Mouse (Mus musculus) intestine, embryonic 15.5 days (tissue): ENCODE measurements around the gene Atg4c. TPM values are rescaled to one million over a fixed set of nuclear protein-coding genes. Genes with fewer than 3 reads are reported as not detected.
A peak's percentile ranks its signal among the peaks of the same experiment; 100 is the strongest.

Experiments used
- ATAC-seq: fragments of 200-750 bp; cut with Nextera tagmentation; 2 replicates; pipeline ENCODE4 v1.8.0; 2017; ENCODE audit warnings: moderate TSS enrichment, moderate library complexity
- H3K27ac ChIP-seq: fragments of 300-500 bp; sonication (generic); 2 replicates; pipeline ENCODE4 v1.5.1; 2015; ENCODE audit warnings: mild to moderate bottlenecking, inconsistent platforms
- H3K27me3 ChIP-seq: fragments of 300-500 bp; sonication (generic); replicated peaks from 2 replicates; pipeline ENCODE4 v1.6.1; 2015; ENCODE audit warnings: inconsistent platforms
- H3K36me3 ChIP-seq: fragments of 300-500 bp; sonication (generic); 2 replicates; pipeline ENCODE4 v1.6.1; 2015; ENCODE audit warnings: inconsistent platforms
- H3K4me1 ChIP-seq: fragments of 300-500 bp; sonication (generic); replicated peaks from 2 replicates; pipeline ENCODE4 v1.6.1; 2015; ENCODE audit warnings: inconsistent platforms
- H3K4me2 ChIP-seq: fragments of 300-500 bp; sonication (generic); replicated peaks from 2 replicates; pipeline ENCODE4 v1.6.1; 2015; ENCODE audit warnings: mild to moderate bottlenecking, inconsistent platforms
- H3K4me3 ChIP-seq: fragments of 300-500 bp; sonication (generic); replicated peaks from 2 replicates; pipeline ENCODE4 v1.5.1; 2015; ENCODE audit warnings: inconsistent platforms
- H3K9ac ChIP-seq: fragments of 300-500 bp; sonication (generic); 2 replicates; pipeline ENCODE4 v1.6.1; 2015; ENCODE audit warnings: inconsistent platforms
- H3K9me3 ChIP-seq: fragments of 300-500 bp; sonication (generic); 2 replicates; pipeline ENCODE4 v1.6.1; 2016; ENCODE audit warnings: inconsistent platforms
- WGBS: fragments of 180-500 bp; shearing (Covaris S2); methylation state at CpG from one replicate; pipeline ENCODE4 v1.1.7; 2015; 5-methylcytosine and 5-hydroxymethylcytosine counted together
- polyA plus RNA-seq: library from polyadenylated mRNA; unstranded; fragments of >200 nt; fragmentation: Nextera tagmentation; extraction: Ambion mirVana; gene quantifications from 2 replicates; pipeline ENCODE4 v1.2.1, GENCODE M21; 2015

Gene Atg4c
- polyA plus RNA-seq, 1 experiment from 2014 or later = 14.6 TPM

DNA sequence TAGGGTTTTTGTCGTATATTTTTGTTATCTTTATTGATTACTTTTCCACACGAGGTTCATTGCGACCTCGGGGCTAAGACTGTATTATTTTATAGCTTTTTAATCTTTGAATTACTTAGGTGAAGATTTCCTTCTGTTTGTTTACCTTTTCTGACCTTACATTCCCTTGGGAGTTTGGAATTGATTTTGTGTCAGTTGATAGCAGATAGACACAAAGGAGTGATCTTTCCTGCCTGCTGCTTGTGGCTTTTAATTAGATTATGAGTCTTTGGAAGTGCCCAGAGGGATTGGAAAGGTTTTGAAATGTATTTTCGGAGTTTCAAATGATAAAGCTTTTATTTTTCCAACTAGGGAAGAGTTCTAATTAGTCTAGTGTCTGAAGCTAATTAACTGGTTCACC is 1.1 kb downstream of the Atg4c start:
- Histone ChIP-seq H3K9me3 (no peaks in the 10 kb centered on the region), H3K4me3 (peak overlapping the region; percentile 76), H3K27me3 (no peaks in the 10 kb centered on the region), H3K36me3 (no peaks in the 10 kb centered on the region), H3K4me1 (no peaks in the 10 kb centered on the region), H3K27ac (no peak overlapping the region), H3K4me2 (peak overlapping the region; percentile 69), H3K9ac (peak overlapping the region; percentile 65; the same call in 1 of the 2 replicates)
- no peak for ATAC-seq
- 17% methylated on average over 5 of the region's 5 CpGs for WGBS

DNA sequence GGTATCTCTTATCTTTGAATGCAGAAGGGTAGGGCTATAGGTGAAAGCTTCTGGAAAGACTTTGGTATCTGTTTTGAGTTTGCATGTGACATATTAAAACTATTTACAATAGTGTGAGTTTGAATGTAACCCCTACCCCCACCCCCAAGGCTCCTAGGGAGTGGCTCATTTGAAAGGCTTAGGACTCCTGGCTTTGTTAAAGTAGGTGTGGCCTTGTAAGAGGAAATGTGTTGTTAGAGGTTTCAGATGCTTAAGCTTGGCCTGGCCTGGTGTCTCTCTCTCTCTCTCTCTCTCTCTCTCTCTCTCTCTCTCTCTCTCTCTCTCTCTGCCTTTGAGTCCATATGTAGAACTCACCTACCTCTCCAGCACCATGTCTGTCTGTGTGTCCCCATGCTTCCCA is 5.0 kb downstream of the Atg4c start:
- H3K27ac ChIP-seq = no peak overlapping the region
- H3K27me3 ChIP-seq = no peaks in the 10 kb centered on the region
- no peak overlapping the region for H3K4me3 ChIP-seq
- H3K36me3 ChIP-seq = no peaks in the 10 kb centered on the region
- H3K4me2 ChIP-seq = no peak overlapping the region
- H3K9me3 ChIP-seq = no peaks in the 10 kb centered on the region
- H3K4me1 ChIP-seq = no peaks in the 10 kb centered on the region
- ATAC-seq = no peak
- H3K9ac ChIP-seq = no peak overlapping the region

DNA sequence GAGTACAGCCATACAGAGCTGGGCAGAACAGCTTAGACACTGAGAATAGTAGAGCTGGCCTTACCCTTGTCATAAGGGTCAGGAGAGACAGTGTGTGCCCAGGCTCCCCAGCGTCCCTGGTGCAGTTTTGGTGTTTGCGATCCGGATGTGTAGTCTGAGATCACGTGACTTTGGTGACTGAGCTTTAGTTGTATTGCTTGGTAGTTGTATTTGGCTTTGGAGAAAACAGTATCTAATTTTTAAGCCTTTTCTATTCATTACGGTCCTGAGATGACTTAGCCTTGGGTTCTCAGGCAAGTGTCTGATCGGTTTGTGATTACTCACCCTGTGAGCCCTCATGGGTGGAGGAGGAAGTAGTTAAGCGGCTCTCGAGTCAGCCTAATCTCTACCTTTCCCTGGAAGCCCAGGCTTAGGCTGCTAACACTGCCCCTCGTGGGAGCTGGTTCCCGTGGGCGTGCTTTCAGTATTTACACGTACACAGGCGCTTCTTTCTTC is 6.1 kb downstream of the Atg4c start:
- Histone ChIP-seq H3K4me1 (no peaks in the 10 kb centered on the region), H3K9ac (no peak overlapping the region), H3K4me2 (peak overlapping the region; percentile 37), H3K9me3 (no peaks in the 10 kb centered on the region), H3K27me3 (no peaks in the 10 kb centered on the region), H3K4me3 (no peak overlapping the region), H3K36me3 (no peaks in the 10 kb centered on the region), H3K27ac (no peak overlapping the region)
- 58% methylated on average over 13 of the region's 13 CpGs for WGBS
- peak; percentile 87 for ATAC-seq

GRCm38 (mm10) chr4:99200383-99201136 is 6.8 kb downstream of the Atg4c start:
- Histone ChIP-seq H3K9ac (no peak overlapping the region), H3K4me3 (no peak overlapping the region), H3K4me1 (no peaks in the 10 kb centered on the region), H3K36me3 (no peaks in the 10 kb centered on the region), H3K9me3 (no peaks in the 10 kb centered on the region), H3K27me3 (no peaks in the 10 kb centered on the region), H3K4me2 (no peak overlapping the region), H3K27ac (no peak overlapping the region)
- 84% methylated on average over 7 of the region's 7 CpGs for WGBS
- no peak for ATAC-seq

GRCm38 (mm10) chr4:99205773-99206172 is 12.0 kb downstream of the Atg4c start:
- H3K9me3 ChIP-seq = no peaks in the 10 kb centered on the region
- 79% methylated on average over 6 of the region's 6 CpGs for WGBS
- no peak overlapping the region for H3K27ac ChIP-seq
- no peak overlapping the region for H3K9ac ChIP-seq
- H3K4me2 ChIP-seq = no peak overlapping the region
- ATAC-seq = peak; percentile 36; the same call in 1 of the 2 replicates
- no peak overlapping the region for H3K4me3 ChIP-seq
- H3K27me3 ChIP-seq = no peaks in the 10 kb centered on the region
- H3K4me1 ChIP-seq = 0 out of 2 replicates have a peak, but pooled peaks cover 6% of the 10 kb centered on the region
- no peaks in the 10 kb centered on the region for H3K36me3 ChIP-seq

DNA sequence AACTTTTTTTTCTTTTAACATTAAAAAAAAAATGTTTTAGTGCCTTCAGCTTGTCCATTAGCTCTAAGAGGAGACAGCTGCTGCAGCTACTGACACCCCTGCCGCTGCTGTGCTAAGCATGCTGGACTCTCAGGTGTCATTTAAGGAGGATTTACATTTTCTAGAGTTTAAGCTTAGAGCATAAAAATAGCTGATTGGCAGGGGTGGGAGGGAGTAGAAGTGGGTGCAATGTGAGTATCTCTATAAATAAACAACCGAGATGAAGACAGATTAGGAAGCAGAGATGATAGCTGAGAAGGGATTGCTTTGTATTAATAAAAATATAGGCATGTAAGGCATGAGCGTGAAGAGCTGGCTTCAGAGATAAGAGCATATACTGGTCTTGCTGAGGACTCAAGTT is 12.6 kb downstream of the Atg4c start:
- H3K36me3 ChIP-seq = no peaks in the 10 kb centered on the region
- H3K4me1 ChIP-seq = 0 out of 2 replicates have a peak, but pooled peaks cover 6% of the 10 kb centered on the region
- 46% methylated on average over 3 of the region's 3 CpGs for WGBS
- H3K27ac ChIP-seq = no peak overlapping the region
- no peak overlapping the region for H3K4me3 ChIP-seq
- no peaks in the 10 kb centered on the region for H3K27me3 ChIP-seq
- H3K4me2 ChIP-seq = no peak overlapping the region
- no peak overlapping the region for H3K9ac ChIP-seq
- ATAC-seq = no peak
- H3K9me3 ChIP-seq = no peaks in the 10 kb centered on the region

DNA sequence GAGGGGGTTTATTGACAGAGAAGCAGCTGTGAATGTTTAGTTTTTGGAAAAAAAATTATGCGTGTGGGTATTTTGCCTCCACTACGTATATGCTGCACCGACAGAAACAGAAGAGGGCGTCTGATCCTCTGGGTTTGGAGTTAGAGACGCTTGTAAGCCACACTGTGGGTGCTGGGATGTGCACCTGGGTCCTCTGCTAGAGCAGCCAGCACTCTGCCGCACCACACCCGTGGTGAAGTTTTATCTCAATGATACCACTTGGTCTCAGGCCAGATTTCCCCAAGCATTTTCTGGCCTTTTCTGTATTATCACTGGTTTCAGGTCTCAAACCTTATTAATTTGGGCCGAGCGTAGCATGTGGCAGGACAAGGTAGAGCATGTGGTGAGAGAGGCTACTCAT is 16.4 kb downstream of the Atg4c start:
- Histone ChIP-seq H3K9ac (no peak overlapping the region), H3K4me3 (no peak overlapping the region), H3K27ac (no peak overlapping the region), H3K4me1 (0 out of 2 replicates have a peak, but pooled peaks cover 6% of the 10 kb centered on the region), H3K4me2 (no peak overlapping the region), H3K9me3 (no peaks in the 10 kb centered on the region), H3K36me3 (no peaks in the 10 kb centered on the region), H3K27me3 (no peaks in the 10 kb centered on the region)
- ATAC-seq = no peak
- WGBS = 81% methylated on average over 9 of the region's 9 CpGs

DNA sequence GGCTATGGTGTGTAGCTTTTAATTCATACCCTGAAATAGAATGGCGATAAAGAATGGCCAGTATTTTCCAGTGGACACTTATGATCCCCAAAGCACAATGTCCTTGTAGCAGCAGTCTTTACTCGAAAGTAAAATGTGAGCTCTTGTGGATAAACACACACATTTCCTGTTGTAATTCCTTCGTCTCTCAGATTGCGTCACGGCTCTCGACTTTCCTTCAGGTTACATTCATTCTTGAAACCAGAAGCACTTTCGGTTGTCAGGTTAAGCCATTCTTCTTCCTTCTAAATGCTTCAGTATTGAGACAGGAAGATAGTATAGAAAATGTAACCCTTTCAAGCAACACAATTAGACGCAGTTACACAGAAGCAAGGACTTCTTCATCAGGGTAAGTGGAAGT is 17.9 kb downstream of the Atg4c start:
- Histone ChIP-seq H3K4me2 (peak overlapping the region; percentile 22; the same call in 1 of the 2 replicates), H3K4me3 (no peak overlapping the region), H3K9ac (no peak overlapping the region), H3K9me3 (no peaks in the 10 kb centered on the region), H3K27ac (no peak overlapping the region), H3K27me3 (no peaks in the 10 kb centered on the region), H3K4me1 (0 out of 2 replicates have a peak, but pooled peaks cover 3% of the 10 kb centered on the region), H3K36me3 (no peaks in the 10 kb centered on the region)
- ATAC-seq = no peak
- 44% methylated on average over 8 of the region's 8 CpGs for WGBS

- Histone ChIP-seq H3K4me1 (0 out of 2 replicates have a peak, but pooled peaks cover 3% of the 10 kb centered on the region), H3K9me3 (no peaks in the 10 kb centered on the region), H3K9ac (no peak overlapping the region), H3K27me3 (no peaks in the 10 kb centered on the region), H3K36me3 (no peaks in the 10 kb centered on the region), H3K4me3 (no peak overlapping the region), H3K27ac (no peak overlapping the region), H3K4me2 (no peak overlapping the region)
- no peak for ATAC-seq
- WGBS = 80% methylated on average over 4 of the region's 4 CpGs
These were observed 19.4 kb downstream of the Atg4c start for GRCm38 (mm10) chr4:99213123-99213522.

GRCm38 (mm10) chr4:99222221-99222620 is 28.5 kb downstream of the Atg4c start:
- Histone ChIP-seq H3K9ac (no peak overlapping the region), H3K36me3 (peaks cover 6% of the 10 kb centered on the region; the same call in 1 of the 2 replicates), H3K9me3 (no peaks in the 10 kb centered on the region), H3K4me3 (no peak overlapping the region), H3K4me2 (no peak overlapping the region), H3K27me3 (no peaks in the 10 kb centered on the region), H3K4me1 (no peaks in the 10 kb centered on the region), H3K27ac (no peak overlapping the region)
- WGBS = 85% methylated on average over 8 of the region's 8 CpGs
- ATAC-seq = no peak

- no peak overlapping the region for H3K9ac ChIP-seq
- H3K4me3 ChIP-seq = no peak overlapping the region
- ATAC-seq = no peak
- 89% methylated on average over 2 of the region's 2 CpGs for WGBS
- no peaks in the 10 kb centered on the region for H3K4me1 ChIP-seq
- no peak overlapping the region for H3K4me2 ChIP-seq
- no peaks in the 10 kb centered on the region for H3K27me3 ChIP-seq
- no peak overlapping the region for H3K27ac ChIP-seq
- peaks cover 6% of the 10 kb centered on the region; the same call in 1 of the 2 replicates for H3K36me3 ChIP-seq
- H3K9me3 ChIP-seq = no peaks in the 10 kb centered on the region
These were observed 31.1 kb downstream of the Atg4c start for GRCm38 (mm10) chr4:99224790-99225189.

GRCm38 (mm10) chr4:99227226-99227625 is 33.5 kb downstream of the Atg4c start:
- no peak for ATAC-seq
- WGBS = 72% methylated on average over 6 of the region's 6 CpGs

GRCm38 (mm10) chr4:99229371-99229770 is 35.6 kb downstream of the Atg4c start:
- Histone ChIP-seq H3K27me3 (no peaks in the 10 kb centered on the region), H3K36me3 (peaks cover 6% of the 10 kb centered on the region; the same call in 1 of the 2 replicates)
- 88% methylated on average over 8 of the region's 8 CpGs for WGBS

More at GRCm38 (mm10) chr4:99227226-99227625, 33.5 kb downstream of the Atg4c start:
- no peak overlapping the region for H3K4me2 ChIP-seq
- H3K9me3 ChIP-seq = no peaks in the 10 kb centered on the region
- H3K27me3 ChIP-seq = no peaks in the 10 kb centered on the region
- H3K27ac ChIP-seq = no peak overlapping the region
- no peak overlapping the region for H3K4me3 ChIP-seq
- no peaks in the 10 kb centered on the region for H3K4me1 ChIP-seq
- no peak overlapping the region for H3K9ac ChIP-seq
- H3K36me3 ChIP-seq = peaks cover 6% of the 10 kb centered on the region; the same call in 1 of the 2 replicates

More at GRCm38 (mm10) chr4:99229371-99229770, 35.6 kb downstream of the Atg4c start:
- no peak overlapping the region for H3K4me3 ChIP-seq
- ATAC-seq = no peak
- H3K4me1 ChIP-seq = no peaks in the 10 kb centered on the region
- no peaks in the 10 kb centered on the region for H3K9me3 ChIP-seq
- H3K27ac ChIP-seq = no peak overlapping the region
- no peak overlapping the region for H3K9ac ChIP-seq
- no peak overlapping the region for H3K4me2 ChIP-seq
